Mouse (Mus musculus) c-Kit-negative CD71-positive TER-119-positive erythroid progenitor cells, embryonic 14.5 days (primary cell): ENCODE measurements around the gene Mycs.

Experiments
- DNase-seq: peaks from one replicate; pipeline ENCODE4 v3.0.0-alpha.2; 2013; ENCODE audit warnings: low read depth, low spot score

Mycs gene

GRCm38 (mm10) chrX:5469165-5469564, at the start of gene Mycs:
Mycs (minus strand) TSS chrX:5469265.
- DNase-seq, result no peak

- no peak for DNase-seq
Observed at GRCm38 (mm10) chrX:5468022-5468421, 1.0 kb downstream of the Mycs start.
